Mouse (Mus musculus) forebrain, embryonic 11.5 days (tissue): ENCODE measurements at regions not wholly inside any gene's neighbourhood (a gene's known extent, or its start where the extent isn't known, plus 50 kb on each side); places are given as distances from the start of the nearest gene placed in this dataset.

Experiments
- ATAC-seq: fragments of 200-750 bp; cut with Nextera tagmentation; replicated peaks from 2 replicates; pipeline ENCODE4 v1.8.0; 2017; ENCODE audit warnings: moderate TSS enrichment; ENCODE audit not compliant: low FRiP score
- DNase-seq: peaks from one replicate; pipeline ENCODE4 v3.0.0-alpha.2; 2017; ENCODE audit warnings: low spot score
- H3K27ac ChIP-seq: fragments of 300-500 bp; sonication (generic); 2 replicates; pipeline ENCODE4 v1.5.1; 2014; ENCODE audit warnings: low read depth, low read length
- H3K27me3 ChIP-seq: fragments of 300-500 bp; sonication (generic); 2 replicates; pipeline ENCODE4 v1.6.1; 2014; ENCODE audit warnings: mild to moderate bottlenecking, low read length, mixed read lengths; ENCODE audit not compliant: control insufficient read depth, insufficient read depth
- H3K36me3 ChIP-seq: fragments of 300-500 bp; sonication (generic); 2 replicates; pipeline ENCODE4 v1.6.1; 2014; ENCODE audit warnings: mild to moderate bottlenecking, low read length, moderate library complexity, mixed read lengths; ENCODE audit not compliant: control insufficient read depth, insufficient read depth
- H3K4me1 ChIP-seq: fragments of 300-500 bp; sonication (generic); replicated peaks from 2 replicates; pipeline ENCODE4 v1.6.1; 2014; ENCODE audit warnings: low read length, mixed read lengths; ENCODE audit not compliant: control insufficient read depth, insufficient read depth
- H3K4me2 ChIP-seq: fragments of 300-500 bp; sonication (generic); 2 replicates; pipeline ENCODE4 v1.6.1; 2014; ENCODE audit warnings: low read depth, mild to moderate bottlenecking, low read length, moderate library complexity, mixed read lengths; ENCODE audit not compliant: severe bottlenecking
- H3K4me3 ChIP-seq: fragments of 300-500 bp; sonication (generic); 2 replicates; pipeline ENCODE4 v1.5.1; 2014; ENCODE audit warnings: low read depth, low read length
- H3K9ac ChIP-seq: fragments of 300-500 bp; sonication (generic); 2 replicates; pipeline ENCODE4 v1.6.1; 2014; ENCODE audit warnings: low read length
- H3K9me3 ChIP-seq: fragments of 300-500 bp; sonication (generic); 2 replicates; pipeline ENCODE4 v1.6.1; 2016; ENCODE audit warnings: low read length, mixed read lengths; ENCODE audit not compliant: control insufficient read depth
- WGBS: fragments of 180-500 bp; shearing (Covaris S2); extraction: QIAGEN DNeasy Blood & Tissue Kit; methylation state at CpG from one replicate; pipeline ENCODE4 v1.1.7; 2014; 5-methylcytosine and 5-hydroxymethylcytosine counted together

DNA sequence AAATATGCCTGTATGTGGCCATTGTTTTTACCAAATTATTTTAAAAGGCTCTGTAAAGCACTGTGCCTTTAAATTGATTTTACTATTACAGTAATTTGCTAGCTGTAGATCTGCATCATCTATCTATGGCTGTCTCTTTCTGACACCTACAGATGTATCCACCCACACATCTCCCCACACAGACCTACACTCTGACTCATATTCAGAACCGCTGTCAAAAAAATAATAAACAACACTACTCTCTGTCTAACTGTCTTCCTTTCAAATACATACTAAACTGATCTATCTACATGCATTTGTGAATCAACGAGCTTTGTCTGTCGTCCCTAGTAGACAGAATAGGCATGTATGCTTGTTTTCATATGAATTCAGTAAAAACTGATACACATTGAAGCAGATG, 130.6 kb upstream of the Gls start:
- H3K9ac ChIP-seq, result no peak overlapping the region
- H3K27me3 ChIP-seq, result no peaks in the 10 kb centered on the region
- no peak overlapping the region for H3K27ac ChIP-seq
- no peak overlapping the region for H3K4me2 ChIP-seq
- no peaks in the 10 kb centered on the region for H3K36me3 ChIP-seq
- DNase-seq (no peak), ATAC-seq (no peak)
- 93% methylated on average over 3 of the region's 3 CpGs for WGBS
- H3K4me1 ChIP-seq, result no peaks in the 10 kb centered on the region
- H3K4me3 ChIP-seq, result no peak overlapping the region
- H3K9me3 ChIP-seq, result no peaks in the 10 kb centered on the region

GRCm38 (mm10) chr1:52362976-52363375, 129.9 kb upstream of the Gls start:
- no peak for ATAC-seq
- H3K9ac ChIP-seq, result no peak overlapping the region

GRCm38 (mm10) chr1:52354041-52354582, 121.1 kb upstream of the Gls start:
- Histone ChIP-seq H3K4me2 (no peak overlapping the region), H3K9me3 (no peaks in the 10 kb centered on the region), H3K4me3 (no peak overlapping the region), H3K27me3 (no peaks in the 10 kb centered on the region), H3K27ac (no peak overlapping the region), H3K4me1 (no peaks in the 10 kb centered on the region), H3K9ac (no peak overlapping the region), H3K36me3 (no peaks in the 10 kb centered on the region)
- ATAC-seq (no peak), DNase-seq (no peak)
- WGBS, result 94% methylated on average over 6 of the region's 6 CpGs

More at GRCm38 (mm10) chr1:52362976-52363375, 129.9 kb upstream of the Gls start:
- Histone ChIP-seq H3K4me2 (no peak overlapping the region), H3K4me3 (no peak overlapping the region), H3K4me1 (no peaks in the 10 kb centered on the region), H3K36me3 (no peaks in the 10 kb centered on the region), H3K9me3 (no peaks in the 10 kb centered on the region), H3K27ac (no peak overlapping the region), H3K27me3 (no peaks in the 10 kb centered on the region)
- DNase-seq, result no peak

DNA sequence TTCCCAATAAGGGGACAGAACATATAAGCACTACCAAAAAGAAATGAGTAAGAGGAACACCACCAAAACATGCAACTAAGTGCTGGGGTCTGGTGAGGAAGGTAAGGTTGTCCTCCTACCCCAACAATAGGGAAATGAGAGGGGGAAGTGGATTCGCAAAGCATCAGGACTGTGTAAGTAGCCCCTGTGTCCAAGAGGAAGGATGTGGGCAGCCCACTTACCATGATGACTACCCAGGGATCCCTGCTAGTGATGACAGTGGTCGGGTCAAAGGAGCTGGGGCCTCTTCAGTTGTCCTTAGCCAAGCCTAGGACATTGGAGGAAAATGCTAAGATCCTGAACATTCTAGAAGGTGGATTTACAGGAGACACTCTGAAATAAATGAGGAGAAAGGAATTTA, 109.1 kb upstream of the Gls start:
- Histone ChIP-seq H3K9me3 (no peaks in the 10 kb centered on the region), H3K27me3 (no peaks in the 10 kb centered on the region)
- 80% methylated on average over 2 of the region's 2 CpGs for WGBS

GRCm38 (mm10) chr1:52338704-52339103, 105.7 kb upstream of the Gls start:
- H3K9ac ChIP-seq, result no peak overlapping the region
- no peaks in the 10 kb centered on the region for H3K27me3 ChIP-seq
- H3K9me3 ChIP-seq, result no peaks in the 10 kb centered on the region
- DNase-seq (no peak), ATAC-seq (no peak)
- H3K27ac ChIP-seq, result no peak overlapping the region
- H3K4me1 ChIP-seq, result no peaks in the 10 kb centered on the region
- H3K4me2 ChIP-seq, result no peak overlapping the region
- 80% methylated on average over 3 of the region's 3 CpGs for WGBS
- H3K4me3 ChIP-seq, result no peak overlapping the region
- no peaks in the 10 kb centered on the region for H3K36me3 ChIP-seq

More for the DNA sequence above, 109.1 kb upstream of the Gls start:
- ATAC-seq (no peak), DNase-seq (no peak)
- Histone ChIP-seq H3K27ac (no peak overlapping the region), H3K4me2 (no peak overlapping the region), H3K4me1 (no peaks in the 10 kb centered on the region), H3K36me3 (no peaks in the 10 kb centered on the region), H3K9ac (no peak overlapping the region), H3K4me3 (no peak overlapping the region)

DNA sequence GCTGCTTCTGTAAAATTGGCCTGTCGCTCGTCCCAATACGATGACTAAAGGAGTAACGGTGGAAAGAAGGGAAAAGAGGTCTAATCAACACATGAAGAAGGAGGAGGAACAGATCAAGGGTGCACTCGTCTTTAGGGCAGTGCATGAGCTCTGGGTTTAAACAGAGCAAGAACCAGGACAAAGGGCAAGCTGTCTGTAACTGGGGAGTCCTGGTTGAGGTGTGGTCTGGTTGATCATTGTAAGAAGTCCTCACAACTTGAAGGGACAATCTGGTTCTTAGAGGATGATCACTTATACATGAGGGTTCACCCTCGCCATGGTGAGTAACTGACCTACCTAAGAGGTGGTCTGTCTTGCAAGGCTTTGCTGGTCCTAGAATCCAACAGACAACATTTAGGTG, 105.2 kb upstream of the Gls start:
- no peak overlapping the region for H3K9ac ChIP-seq
- no peaks in the 10 kb centered on the region for H3K27me3 ChIP-seq
- WGBS, result 83% methylated on average over 6 of the region's 6 CpGs
- H3K27ac ChIP-seq, result no peak overlapping the region
- H3K4me2 ChIP-seq, result no peak overlapping the region
- H3K4me1 ChIP-seq, result no peaks in the 10 kb centered on the region
- H3K4me3 ChIP-seq, result no peak overlapping the region
- no peaks in the 10 kb centered on the region for H3K9me3 ChIP-seq
- DNase-seq (no peak), ATAC-seq (no peak)
- no peaks in the 10 kb centered on the region for H3K36me3 ChIP-seq

GRCm38 (mm10) chr1:52336696-52337095, 103.7 kb upstream of the Gls start:
- no peak overlapping the region for H3K4me2 ChIP-seq
- no peak for DNase-seq
- whole genome bisulfite sequencing, result 92% methylated on average over 3 of the region's 3 CpGs
- no peak overlapping the region for H3K27ac ChIP-seq
- H3K36me3 ChIP-seq, result no peaks in the 10 kb centered on the region
- H3K4me3 ChIP-seq, result no peak overlapping the region
- no peaks in the 10 kb centered on the region for H3K27me3 ChIP-seq
- ATAC-seq, result no peak
- no peaks in the 10 kb centered on the region for H3K9me3 ChIP-seq
- no peak overlapping the region for H3K9ac ChIP-seq
- no peaks in the 10 kb centered on the region for H3K4me1 ChIP-seq

DNA sequence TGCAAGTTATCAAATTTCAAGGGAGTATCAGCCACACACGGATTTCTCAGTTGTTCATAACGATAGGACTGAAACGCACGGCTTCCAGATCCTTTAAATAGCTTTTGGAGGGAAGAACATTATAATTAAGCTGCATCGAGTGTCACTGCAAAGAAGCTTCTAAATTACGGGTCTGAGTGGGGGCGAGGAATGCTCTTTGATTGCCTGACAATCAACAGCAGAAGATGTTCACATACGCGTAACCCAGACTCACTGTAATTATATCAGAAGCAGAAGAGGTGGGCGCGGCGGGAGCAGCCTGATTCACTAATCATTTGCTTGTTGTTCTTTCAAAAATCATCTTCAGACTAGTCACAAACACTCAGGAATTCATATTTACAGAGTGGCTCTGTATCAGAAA, 99.0 kb upstream of the Gls start:
- no peak overlapping the region for H3K4me3 ChIP-seq
- DNase-seq (no peak), ATAC-seq (no peak)
- no peaks in the 10 kb centered on the region for H3K36me3 ChIP-seq
- WGBS, result 75% methylated on average over 12 of the region's 12 CpGs
- H3K9ac ChIP-seq, result no peak overlapping the region
- H3K27ac ChIP-seq, result no peak overlapping the region
- H3K4me1 ChIP-seq, result no peaks in the 10 kb centered on the region
- H3K4me2 ChIP-seq, result no peak overlapping the region
- H3K27me3 ChIP-seq, result no peaks in the 10 kb centered on the region
- H3K9me3 ChIP-seq, result no peaks in the 10 kb centered on the region

- no peaks in the 10 kb centered on the region for H3K36me3 ChIP-seq
- no peak overlapping the region for H3K4me3 ChIP-seq
- 54% methylated on average over 4 of the region's 4 CpGs for WGBS
- H3K27ac ChIP-seq, result no peak overlapping the region
- no peaks in the 10 kb centered on the region for H3K27me3 ChIP-seq
- H3K9me3 ChIP-seq, result no peaks in the 10 kb centered on the region
- ATAC-seq (0 out of 2 replicates have a peak, but pooled peaks have one; percentile 56), DNase-seq (no peak)
- no peaks in the 10 kb centered on the region for H3K4me1 ChIP-seq
- H3K9ac ChIP-seq, result no peak overlapping the region
- no peak overlapping the region for H3K4me2 ChIP-seq
Observed at GRCm38 (mm10) chr1:52331442-52331841, 98.4 kb upstream of the Gls start.
